Mouse (Mus musculus): ENCODE measurements at regions not wholly inside any gene's neighbourhood (a gene's known extent, or its start where the extent isn't known, plus 50 kb on each side); places are given as distances from the start of the nearest gene placed in this dataset.

DNA sequence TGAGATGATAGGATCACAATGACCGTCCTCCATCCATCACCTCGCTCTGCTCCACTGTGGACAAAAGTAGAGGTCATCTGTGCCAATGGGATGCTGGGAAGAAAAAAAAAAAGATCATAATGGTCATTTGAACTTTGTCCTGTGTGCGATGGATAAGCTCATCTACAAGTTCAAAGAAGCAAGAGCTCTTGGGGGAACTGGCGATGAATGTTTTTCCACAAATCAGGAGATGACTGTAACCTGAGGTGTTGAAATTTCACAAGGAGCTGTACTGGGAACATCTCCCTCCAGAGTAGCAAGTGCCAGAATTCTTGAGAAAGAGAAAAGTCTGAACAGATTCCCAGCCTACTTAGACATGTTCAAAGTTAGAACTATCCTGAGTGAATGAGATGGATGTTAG is 287.0 kb downstream of the Tns3 start:
- Histone ChIP-seq H3K27me3 (no peaks in the 10 kb centered on the region), H3K27ac (no peak overlapping the region), H3K9me3 (no peaks in the 10 kb centered on the region), H3K36me3 (no peaks in the 10 kb centered on the region), H3K4me1 (no peaks in the 10 kb centered on the region), H3K4me2 (replicated peaks) (no peak overlapping the region), H3K9ac (no peak overlapping the region), H3K4me3 (no peak overlapping the region)
- no peak for ATAC-seq (ENCODE audit: insufficient number of reproducible peaks, insufficient read depth, low FRiP score, low TSS enrichment)
- WGBS, result 86% methylated on average over 4 of the region's 4 CpGs

GRCm38 (mm10) chr11:8365545-8365944 is 298.8 kb downstream of the Tns3 start:
- Histone ChIP-seq H3K4me2 (replicated peaks) (no peak overlapping the region), H3K4me3 (no peak overlapping the region), H3K27ac (no peak overlapping the region), H3K4me1 (no peaks in the 10 kb centered on the region), H3K27me3 (no peaks in the 10 kb centered on the region), H3K9me3 (no peaks in the 10 kb centered on the region), H3K36me3 (no peaks in the 10 kb centered on the region), H3K9ac (no peak overlapping the region)
- ATAC-seq (ENCODE audit: insufficient number of reproducible peaks, insufficient read depth, low FRiP score, low TSS enrichment), result no peak
- 78% methylated on average over 1 of the region's 1 CpGs for WGBS

DNA sequence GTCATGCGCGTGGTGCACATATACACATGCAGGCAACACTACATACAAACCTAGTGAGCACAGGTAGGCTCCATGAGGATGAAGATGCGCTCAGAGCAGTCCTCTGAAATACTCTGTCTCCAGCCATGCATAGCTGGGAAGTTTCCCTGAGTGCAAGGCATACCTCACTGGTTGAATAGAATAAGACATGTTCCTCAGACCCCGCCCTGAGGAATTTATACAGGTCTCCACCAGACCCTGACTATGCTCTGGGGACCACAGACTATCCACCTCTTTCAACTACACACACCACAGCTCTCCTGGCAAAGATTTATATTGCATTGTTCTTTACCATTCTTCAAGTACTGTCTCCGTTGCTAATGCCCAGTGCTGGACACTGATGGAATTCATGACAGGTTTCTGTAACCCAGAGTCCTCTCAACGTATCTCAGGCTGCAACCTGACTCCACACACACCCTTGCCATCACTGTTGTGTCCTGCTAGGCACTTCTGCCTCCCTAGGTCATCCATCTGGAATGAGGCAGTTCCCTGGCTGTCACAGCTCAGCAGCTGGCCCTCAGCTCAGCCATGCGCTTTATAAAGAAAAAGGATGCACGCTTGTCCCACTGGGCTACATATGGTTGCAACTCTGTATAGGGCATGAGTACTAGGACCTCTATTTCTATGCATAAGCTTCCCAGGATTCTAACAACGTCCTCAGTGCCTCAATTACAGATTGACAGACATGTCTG is 299.5 kb downstream of the Tns3 start:
- no peaks in the 10 kb centered on the region for H3K36me3 ChIP-seq
- H3K27ac ChIP-seq, result no peak overlapping the region
- H3K4me1 ChIP-seq, result no peaks in the 10 kb centered on the region
- H3K4me3 ChIP-seq, result no peak overlapping the region
- WGBS, result 70% methylated on average over 9 of the region's 9 CpGs
- no peak overlapping the region for H3K4me2 ChIP-seq (replicated peaks)
- 0 out of 2 replicates have a peak, but pooled peaks have one; percentile 28 for ATAC-seq (ENCODE audit: insufficient number of reproducible peaks, insufficient read depth, low FRiP score, low TSS enrichment)
- no peaks in the 10 kb centered on the region for H3K27me3 ChIP-seq
- H3K9ac ChIP-seq, result no peak overlapping the region
- no peaks in the 10 kb centered on the region for H3K9me3 ChIP-seq

GRCm38 (mm10) chr11:8344938-8345337 is 319.4 kb downstream of the Tns3 start:
- no peak overlapping the region for H3K4me2 ChIP-seq (replicated peaks)
- H3K27ac ChIP-seq, result no peak overlapping the region
- H3K9ac ChIP-seq, result no peak overlapping the region
- H3K27me3 ChIP-seq, result no peaks in the 10 kb centered on the region
- H3K36me3 ChIP-seq, result no peaks in the 10 kb centered on the region
- no peaks in the 10 kb centered on the region for H3K4me1 ChIP-seq
- WGBS, result 86% methylated on average over 14 of the region's 14 CpGs
- H3K4me3 ChIP-seq, result no peak overlapping the region
- H3K9me3 ChIP-seq, result no peaks in the 10 kb centered on the region
- ATAC-seq (ENCODE audit: insufficient number of reproducible peaks, insufficient read depth, low FRiP score, low TSS enrichment), result no peak

GRCm38 (mm10) chr11:8302347-8303188 is 361.8 kb downstream of the Tns3 start:
- peak; percentile 25; the same call in 1 of the 2 replicates for ATAC-seq (ENCODE audit: insufficient number of reproducible peaks, insufficient read depth, low FRiP score, low TSS enrichment)
- Histone ChIP-seq H3K4me2 (replicated peaks) (no peak overlapping the region), H3K9me3 (no peaks in the 10 kb centered on the region), H3K4me3 (no peak overlapping the region), H3K27me3 (no peaks in the 10 kb centered on the region), H3K36me3 (no peaks in the 10 kb centered on the region), H3K9ac (no peak overlapping the region), H3K4me1 (peaks cover 8% of the 10 kb centered on the region; the same call in 1 of the 2 replicates), H3K27ac (peak overlapping the region; percentile 26; the same call in 1 of the 2 replicates)
- 22% methylated on average over 14 of the region's 14 CpGs for whole genome bisulfite sequencing

- Histone ChIP-seq H3K4me1 (peaks cover 6% of the 10 kb centered on the region; the same call in 1 of the 2 replicates), H3K9ac (no peak overlapping the region), H3K27me3 (no peaks in the 10 kb centered on the region), H3K36me3 (no peaks in the 10 kb centered on the region), H3K4me2 (replicated peaks) (no peak overlapping the region), H3K4me3 (no peak overlapping the region), H3K9me3 (no peaks in the 10 kb centered on the region), H3K27ac (no peak overlapping the region)
- 64% methylated on average over 5 of the region's 5 CpGs for WGBS
- ATAC-seq (ENCODE audit: insufficient number of reproducible peaks, insufficient read depth, low FRiP score, low TSS enrichment), result no peak
Measured at GRCm38 (mm10) chr11:8297462-8297861, 366.9 kb downstream of the Tns3 start.

- no peak overlapping the region for H3K4me2 ChIP-seq (replicated peaks)
- no peak overlapping the region for H3K4me3 ChIP-seq
- H3K27me3 ChIP-seq, result no peaks in the 10 kb centered on the region
- no peaks in the 10 kb centered on the region for H3K4me1 ChIP-seq
- H3K9ac ChIP-seq, result no peak overlapping the region
- H3K9me3 ChIP-seq, result no peaks in the 10 kb centered on the region
- H3K36me3 ChIP-seq, result no peaks in the 10 kb centered on the region
- WGBS, result 66% methylated on average over 6 of the region's 6 CpGs
- ATAC-seq (ENCODE audit: insufficient number of reproducible peaks, insufficient read depth, low FRiP score, low TSS enrichment), result no peak
- no peak overlapping the region for H3K27ac ChIP-seq
Measured at GRCm38 (mm10) chr11:8293322-8294014, 370.9 kb downstream of the Tns3 start.

GRCm38 (mm10) chr11:8285271-8285670 is 379.1 kb downstream of the Tns3 start:
- no peaks in the 10 kb centered on the region for H3K4me1 ChIP-seq
- no peak overlapping the region for H3K4me2 ChIP-seq (replicated peaks)
- no peaks in the 10 kb centered on the region for H3K9me3 ChIP-seq
- no peak for ATAC-seq (ENCODE audit: insufficient number of reproducible peaks, insufficient read depth, low FRiP score, low TSS enrichment)
- WGBS, result 86% methylated on average over 1 of the region's 1 CpGs
- H3K36me3 ChIP-seq, result no peaks in the 10 kb centered on the region
- H3K27me3 ChIP-seq, result no peaks in the 10 kb centered on the region
- no peak overlapping the region for H3K9ac ChIP-seq
- H3K4me3 ChIP-seq, result no peak overlapping the region
- H3K27ac ChIP-seq, result no peak overlapping the region

GRCm38 (mm10) chr11:8275203-8275602 is 389.1 kb downstream of the Tns3 start:
- WGBS, result 75% methylated on average over 4 of the region's 4 CpGs

DNA sequence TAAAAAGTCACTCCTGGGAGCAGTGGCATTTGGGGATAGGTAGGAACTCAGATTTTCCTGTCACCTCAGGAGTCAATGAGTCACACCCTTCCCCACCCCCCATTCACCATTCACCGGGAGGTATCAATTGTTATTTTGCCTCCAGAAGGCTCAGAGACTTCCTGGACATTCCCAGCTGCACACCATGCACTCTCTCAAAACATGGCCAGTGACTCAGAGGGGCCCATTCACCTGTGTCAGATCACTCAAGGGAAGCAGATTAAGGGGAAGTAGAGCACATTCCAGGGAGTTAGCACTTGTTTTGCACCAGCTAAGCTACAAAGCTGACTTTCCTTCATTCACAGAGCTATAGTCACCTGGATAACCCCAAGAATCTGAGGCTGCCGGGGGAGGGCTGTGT is 395.2 kb downstream of the Tns3 start:
- H3K9ac ChIP-seq, result no peak overlapping the region
- no peak overlapping the region for H3K27ac ChIP-seq
- no peak overlapping the region for H3K4me3 ChIP-seq
- H3K36me3 ChIP-seq, result no peaks in the 10 kb centered on the region
- ATAC-seq (ENCODE audit: insufficient number of reproducible peaks, insufficient read depth, low FRiP score, low TSS enrichment), result no peak
- 69% methylated on average over 2 of the region's 2 CpGs for WGBS
- H3K9me3 ChIP-seq, result no peaks in the 10 kb centered on the region
- H3K27me3 ChIP-seq, result no peaks in the 10 kb centered on the region
- H3K4me2 ChIP-seq (replicated peaks), result no peak overlapping the region
- H3K4me1 ChIP-seq, result no peaks in the 10 kb centered on the region

More at GRCm38 (mm10) chr11:8275203-8275602, 389.1 kb downstream of the Tns3 start:
- Histone ChIP-seq H3K9ac (no peak overlapping the region), H3K4me3 (no peak overlapping the region), H3K36me3 (no peaks in the 10 kb centered on the region), H3K27ac (no peak overlapping the region), H3K4me2 (replicated peaks) (no peak overlapping the region), H3K9me3 (no peaks in the 10 kb centered on the region), H3K4me1 (no peaks in the 10 kb centered on the region), H3K27me3 (no peaks in the 10 kb centered on the region)
- no peak for ATAC-seq (ENCODE audit: insufficient number of reproducible peaks, insufficient read depth, low FRiP score, low TSS enrichment)

- Histone ChIP-seq H3K4me2 (replicated peaks) (no peak overlapping the region), H3K4me3 (no peak overlapping the region), H3K27ac (no peak overlapping the region), H3K9me3 (no peaks in the 10 kb centered on the region), H3K9ac (no peak overlapping the region), H3K4me1 (no peaks in the 10 kb centered on the region), H3K27me3 (no peaks in the 10 kb centered on the region), H3K36me3 (no peaks in the 10 kb centered on the region)
- ATAC-seq (ENCODE audit: insufficient number of reproducible peaks, insufficient read depth, low FRiP score, low TSS enrichment), result no peak
- 62% methylated on average over 2 of the region's 2 CpGs for WGBS
Measured at GRCm38 (mm10) chr11:8254036-8254435, 410.3 kb downstream of the Tns3 start.
